Mouse (Mus musculus) c-Kit-positive CD71-positive TER-119-positive erythroid progenitor cells, embryonic 14.5 days (primary cell): ENCODE data around the gene Hlcs.

Experiments
- DNase-seq: peaks from one replicate; pipeline ENCODE4 v3.0.0-alpha.2; 2013; ENCODE audit warnings: low spot score

Hlcs gene

DNA sequence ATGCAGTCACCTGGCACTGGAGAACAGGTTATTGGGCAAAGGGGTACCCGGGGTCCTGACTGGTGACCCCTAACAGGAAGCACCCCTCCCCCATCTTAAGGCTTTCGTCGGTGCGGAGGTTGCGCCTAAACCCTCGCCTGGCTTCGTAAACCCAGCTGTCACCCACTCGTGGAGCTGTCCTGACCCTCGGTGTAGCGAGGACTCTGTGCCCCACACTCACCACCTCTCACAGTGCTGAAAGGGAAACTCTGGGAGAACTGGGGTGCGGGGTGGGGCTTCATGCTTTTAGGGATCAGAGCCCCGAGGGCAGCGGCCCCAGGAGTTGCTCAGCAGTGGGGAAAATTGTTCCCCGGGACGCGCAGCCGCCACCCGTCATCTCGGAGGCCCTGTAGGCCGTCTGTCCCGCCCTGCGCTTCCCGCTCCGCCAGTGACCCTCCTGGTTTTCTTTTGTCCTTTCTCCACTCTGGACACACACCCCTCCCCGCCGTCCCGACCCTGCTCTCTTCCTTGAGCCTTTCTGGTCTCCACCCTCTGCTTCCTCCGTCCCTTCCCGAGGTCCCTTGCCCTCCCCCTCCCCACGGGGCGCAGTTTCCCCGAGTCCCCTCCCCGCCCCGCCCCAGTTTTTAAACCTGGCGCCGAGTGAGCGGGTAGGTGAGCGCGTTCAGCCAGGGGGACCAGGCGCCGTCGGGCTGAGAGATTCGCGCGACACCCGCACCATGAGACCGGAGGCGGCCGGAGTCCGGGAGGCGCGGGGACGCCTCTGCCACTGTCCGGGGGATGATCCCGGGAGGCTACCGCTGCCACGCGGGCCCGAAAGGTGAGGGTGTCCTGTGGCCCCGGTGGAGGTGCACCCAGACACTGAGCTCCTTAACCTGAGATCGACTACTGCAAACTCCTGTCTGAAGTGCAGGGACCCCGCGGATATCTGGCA, 14.7 kb upstream of the Hlcs start, which contains the start of gene Ripply3:
Ripply3 (plus strand) TSS at position 640 of the 931 bp plus-strand sequence.
- DNase-seq: no peak

DNA sequence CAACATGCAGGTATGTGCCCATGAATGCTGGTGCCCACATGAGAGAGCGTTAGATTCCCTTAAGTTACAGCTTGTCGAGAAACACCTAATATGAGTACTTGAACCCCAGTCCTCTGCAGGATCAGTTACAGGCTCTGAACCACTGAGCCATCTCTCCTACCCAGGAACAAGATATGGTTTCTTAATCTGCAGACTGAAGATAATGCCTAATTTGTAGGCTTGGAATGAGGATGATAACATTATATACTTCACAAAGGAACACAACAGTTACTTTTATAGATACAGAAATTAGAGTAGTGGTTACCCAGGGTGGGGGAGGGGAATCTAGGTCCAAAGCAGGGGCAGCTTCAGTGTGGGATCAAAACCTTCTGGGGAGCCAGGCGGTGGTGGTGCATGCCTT, 12.6 kb upstream of the Hlcs start:
- no peak for DNase-seq

DNA sequence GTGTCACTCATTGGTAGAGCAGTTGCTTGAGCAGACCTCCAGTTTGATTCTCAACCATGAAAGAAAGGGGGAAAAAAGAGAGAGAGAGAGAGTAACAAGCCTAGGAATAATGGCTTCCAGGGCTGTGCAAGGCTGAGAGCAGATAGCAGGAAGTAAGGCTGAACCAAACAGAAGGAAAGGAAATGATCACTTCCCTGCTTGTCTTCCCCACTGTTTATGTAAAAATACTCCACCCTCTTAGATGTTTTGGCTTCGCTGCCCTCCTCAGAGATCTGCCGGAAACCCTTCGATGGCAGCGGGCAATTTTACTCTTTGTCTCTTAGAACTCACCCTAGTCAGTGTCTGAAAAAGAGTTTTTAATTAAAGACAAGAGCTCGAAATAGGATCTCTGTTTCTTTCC, 10.3 kb upstream of the Hlcs start:
- DNase-seq: no peak

DNA sequence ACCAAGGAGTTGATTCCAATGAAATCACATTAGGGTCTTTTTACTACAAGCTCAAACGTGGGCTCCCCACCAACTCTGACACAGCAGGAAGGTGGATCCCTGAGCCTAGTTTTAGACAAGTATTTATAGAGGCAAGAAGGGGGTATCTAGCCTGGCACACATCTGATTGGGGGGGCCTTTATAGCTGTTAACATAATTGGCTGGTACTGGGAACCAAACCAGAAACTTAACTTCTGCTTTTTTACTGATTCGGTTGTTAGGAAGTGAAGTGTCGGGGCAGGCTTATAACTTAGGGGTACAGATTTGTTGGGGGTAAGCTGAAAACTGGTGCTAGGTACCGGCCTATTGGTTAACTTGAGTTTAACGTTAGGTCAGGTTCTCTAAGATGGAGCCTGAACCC, 6.9 kb upstream of the Hlcs start:
- DNase-seq: no peak

DNA sequence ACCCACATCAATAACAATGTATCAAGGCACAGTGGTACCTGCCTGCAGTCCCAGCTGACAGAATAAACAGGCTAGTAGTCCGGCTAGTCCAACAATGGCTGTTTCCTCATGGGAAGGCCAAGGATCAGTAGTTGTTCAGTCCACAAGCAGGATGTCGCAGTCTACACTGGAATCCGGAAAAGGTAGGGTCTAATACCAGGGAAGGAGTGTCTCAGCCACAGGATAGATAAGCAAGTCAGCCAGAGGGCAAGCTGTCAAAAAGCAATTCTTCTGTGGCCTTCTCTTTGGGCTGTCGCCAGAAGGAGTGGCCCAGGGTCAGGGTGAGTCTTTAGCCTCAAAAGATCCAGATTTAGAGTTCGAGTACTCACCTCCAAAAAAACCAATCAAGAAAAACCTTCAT, 4.4 kb upstream of the Hlcs start:
- no peak for DNase-seq

DNA sequence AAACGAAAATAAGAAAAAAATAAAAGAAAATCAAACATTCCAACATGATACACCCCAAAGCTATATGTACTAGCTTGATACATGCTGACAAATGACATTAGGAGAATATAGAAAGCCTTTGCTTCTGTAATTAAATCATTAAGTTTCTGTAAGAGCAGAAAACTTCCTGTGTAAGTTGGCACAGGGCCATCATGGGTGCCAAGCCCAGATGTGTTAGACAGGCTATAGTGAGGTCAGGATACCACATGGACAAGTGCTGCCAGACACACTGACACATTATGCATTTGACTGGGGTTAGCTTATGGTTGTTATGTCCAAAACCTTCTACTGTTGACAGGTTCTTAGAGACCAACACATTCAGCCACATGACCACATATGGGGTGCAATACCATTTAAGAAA, 1.8 kb upstream of the Hlcs start:
- no peak for DNase-seq

DNA sequence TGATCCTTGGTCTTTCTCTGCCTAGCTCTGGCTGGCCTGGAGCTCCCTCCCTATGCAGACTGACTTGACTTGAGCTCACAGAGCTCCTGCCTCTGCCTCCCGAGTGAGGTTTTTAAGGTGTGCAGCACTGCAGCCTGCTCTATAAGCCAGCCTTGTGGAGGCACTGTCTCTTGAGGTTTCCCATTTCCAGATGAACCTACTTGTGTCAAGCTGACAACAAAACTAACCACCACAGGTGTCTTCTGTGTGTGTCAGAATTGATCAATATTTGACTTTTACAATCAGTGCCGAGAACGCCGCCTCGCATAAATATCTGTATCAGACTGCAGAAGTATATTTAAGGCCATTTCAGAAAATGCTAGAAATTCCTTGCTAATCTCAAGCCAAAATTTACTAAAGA, 1.3 kb upstream of the Hlcs start:
- no peak for DNase-seq

DNA sequence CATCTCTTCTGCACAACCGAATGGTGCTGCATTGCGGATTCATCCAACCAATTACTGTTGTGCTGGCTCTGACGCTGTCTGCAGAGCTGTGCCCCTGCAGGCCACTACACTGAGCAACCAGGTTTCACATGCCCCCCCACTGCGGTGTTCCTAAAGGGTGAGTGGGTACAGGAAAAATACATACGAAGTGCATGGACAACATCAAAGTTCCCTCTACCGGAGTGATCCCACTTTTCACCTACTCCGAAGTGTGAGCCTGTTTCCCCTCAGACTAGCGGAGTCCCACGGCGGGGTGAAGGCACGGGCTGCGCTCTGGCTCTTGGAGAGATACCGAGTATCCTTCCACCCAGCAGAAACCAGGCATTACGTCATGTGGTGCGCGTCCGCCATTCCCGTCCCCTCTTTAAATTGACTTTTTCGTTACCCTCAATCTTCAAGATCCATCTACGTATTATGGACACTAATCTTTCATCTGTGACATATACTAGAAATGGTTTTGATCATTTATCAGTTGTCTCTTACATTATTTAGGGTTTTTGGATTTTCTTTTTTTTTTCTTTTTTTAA, 625 bp downstream of the Hlcs start:
- peak; percentile 86 for DNase-seq

DNA sequence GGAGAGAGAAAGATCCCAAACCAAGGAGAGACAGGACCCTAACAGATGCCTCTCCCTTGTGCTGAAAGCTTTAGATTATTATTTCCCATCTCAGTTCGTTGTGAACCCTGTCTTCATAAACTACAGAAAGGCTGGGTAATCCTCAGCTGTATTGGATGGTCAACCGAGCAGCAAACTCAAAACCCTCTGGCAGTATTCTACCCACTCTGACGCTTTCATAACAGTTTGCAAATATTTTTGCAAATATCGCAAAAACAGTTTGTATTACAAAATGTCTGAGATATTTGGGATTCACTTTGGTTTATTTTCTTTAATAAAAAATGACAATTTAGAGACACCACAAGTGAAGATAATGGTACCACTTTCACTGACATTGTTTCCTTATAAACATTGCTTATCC, 1.4 kb downstream of the Hlcs start:
- no peak for DNase-seq

DNA sequence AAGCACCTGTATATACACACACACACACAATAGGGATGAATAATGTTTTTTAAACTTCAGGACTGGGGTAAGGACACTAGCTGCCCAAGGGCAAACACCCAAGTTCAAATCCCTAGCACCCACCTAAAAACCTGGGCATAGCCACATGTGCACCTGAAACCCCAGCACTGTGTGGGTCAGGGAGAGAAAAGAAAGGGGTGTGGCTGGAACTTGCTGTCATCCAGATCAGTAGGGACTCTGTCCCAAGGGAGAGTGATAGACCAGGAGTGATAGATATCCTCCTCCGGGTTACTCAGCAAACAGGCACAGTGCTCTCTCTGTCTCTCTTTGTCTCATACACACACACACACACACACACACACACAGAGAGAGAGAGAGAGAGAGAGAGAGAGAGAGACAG, 2.0 kb downstream of the Hlcs start:
- DNase-seq: no peak

DNA sequence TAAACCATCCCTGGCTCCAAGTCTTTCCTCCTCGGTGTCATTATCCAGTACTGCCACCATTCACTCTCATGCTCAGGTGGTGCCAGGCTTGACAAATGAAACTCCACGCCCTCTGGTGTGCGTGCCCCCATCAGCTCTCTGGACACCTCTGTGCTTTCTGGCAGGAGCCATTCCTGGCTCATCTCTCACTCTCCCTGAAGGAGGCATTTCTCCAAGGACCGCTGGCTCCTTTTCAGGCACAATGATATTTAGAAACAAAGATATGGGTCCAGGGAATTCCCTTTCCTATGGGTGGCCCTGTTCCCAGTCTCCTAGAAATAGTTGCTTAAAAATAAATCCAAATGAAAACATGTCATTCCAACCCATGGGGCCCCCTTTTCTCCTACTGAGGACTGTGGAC, 4.3 kb downstream of the Hlcs start:
- no peak for DNase-seq

DNA sequence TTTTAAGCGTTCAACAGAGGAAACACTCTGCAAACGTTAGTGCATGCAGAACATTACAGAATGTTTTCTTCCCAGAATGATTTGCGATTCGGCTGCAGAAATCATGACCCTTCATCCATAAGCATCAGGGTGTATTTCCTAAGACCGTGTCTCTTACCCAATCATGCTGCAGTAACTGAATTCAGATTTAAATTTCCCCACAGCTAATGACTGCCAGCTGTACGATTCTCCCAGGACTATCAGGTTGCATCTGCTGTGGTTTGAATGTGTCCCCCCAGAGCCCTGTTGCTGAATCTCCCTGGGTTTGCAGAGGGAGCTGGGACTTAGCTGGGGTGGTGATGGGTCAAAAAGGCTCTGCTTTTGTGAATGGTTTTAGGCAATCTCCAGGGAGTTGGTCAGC, 5.4 kb downstream of the Hlcs start:
- DNase-seq: no peak

DNA sequence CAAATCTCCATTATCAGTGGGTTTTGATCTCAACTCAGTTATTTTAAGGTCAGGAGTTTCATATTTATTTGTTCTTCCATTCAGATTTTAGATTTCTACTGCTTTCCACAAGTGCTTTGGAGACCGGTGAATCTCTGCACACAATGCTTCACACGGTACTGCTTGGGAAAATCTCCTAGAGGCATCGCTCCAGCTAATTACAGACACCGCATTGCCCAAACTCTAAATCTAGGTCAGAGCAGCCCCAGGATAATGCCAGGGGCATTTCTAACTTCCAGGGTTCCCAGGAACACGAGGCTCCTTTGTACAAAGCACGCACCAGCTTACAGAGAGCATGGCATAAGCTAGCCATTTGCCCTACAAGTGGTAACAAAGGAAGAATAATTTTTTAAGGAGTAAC, 5.8 kb downstream of the Hlcs start:
- DNase-seq: no peak

DNA sequence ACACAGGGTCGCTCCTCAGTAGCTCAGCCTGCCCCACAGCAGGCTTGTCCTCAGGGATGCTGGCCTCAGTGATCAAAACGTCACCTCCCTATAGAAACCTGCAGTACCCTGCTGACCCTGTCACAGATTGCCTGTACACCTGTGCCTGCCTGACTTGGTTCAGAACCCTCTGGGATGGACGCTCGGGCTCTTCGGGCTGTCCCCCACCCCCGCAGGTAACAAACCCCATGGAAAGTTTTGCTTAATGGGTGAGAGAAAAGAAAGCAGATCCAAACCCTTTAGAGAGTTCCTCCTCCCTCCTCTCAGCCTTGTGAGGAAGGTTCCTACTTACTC, 10.2 kb downstream of the Hlcs start:
- no peak for DNase-seq

DNA sequence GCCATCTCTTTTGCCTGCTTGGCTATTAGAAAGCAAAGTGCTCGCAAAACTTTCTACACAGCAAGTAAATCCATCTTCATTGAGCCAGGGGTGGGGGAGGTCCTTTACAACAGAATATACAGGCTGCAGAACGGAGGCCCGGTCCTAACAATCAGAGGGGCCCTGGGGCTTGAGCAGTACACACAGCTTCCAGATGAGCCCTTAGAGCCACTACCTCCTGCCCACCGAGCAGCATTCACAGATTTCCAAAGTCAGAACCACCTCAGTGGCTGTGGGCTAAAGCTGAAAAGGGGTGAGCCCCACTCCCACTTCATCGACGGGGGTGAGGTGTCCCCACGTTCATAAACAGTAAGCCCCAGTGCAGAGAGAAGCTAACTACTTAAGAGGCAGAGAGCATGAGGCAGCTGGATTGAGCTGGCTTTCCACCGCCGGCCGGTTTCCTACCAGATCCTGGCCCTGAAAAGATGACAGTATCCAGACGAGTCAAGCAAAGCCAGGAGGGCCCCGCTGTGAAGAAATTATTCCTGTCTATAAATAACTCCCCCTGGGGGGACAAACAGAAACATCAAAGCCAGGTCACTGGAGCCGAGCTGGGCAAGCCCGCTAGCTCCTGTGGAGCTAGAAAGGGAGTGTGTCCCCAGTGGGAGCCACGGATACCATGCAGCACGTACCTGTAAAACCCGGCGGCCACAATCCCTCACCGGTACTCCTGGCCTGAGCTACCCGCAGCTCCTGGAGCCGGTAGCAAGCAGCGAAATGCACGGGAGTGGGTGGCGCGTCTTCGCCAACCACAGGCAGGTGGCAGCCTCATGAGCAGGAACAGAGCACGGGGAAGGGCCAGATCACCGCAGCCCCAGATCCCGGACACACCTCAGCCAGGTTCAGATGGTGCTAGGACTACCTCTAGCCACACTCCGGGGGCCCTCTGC, 10.8 kb downstream of the Hlcs start:
- DNase-seq: no peak

DNA sequence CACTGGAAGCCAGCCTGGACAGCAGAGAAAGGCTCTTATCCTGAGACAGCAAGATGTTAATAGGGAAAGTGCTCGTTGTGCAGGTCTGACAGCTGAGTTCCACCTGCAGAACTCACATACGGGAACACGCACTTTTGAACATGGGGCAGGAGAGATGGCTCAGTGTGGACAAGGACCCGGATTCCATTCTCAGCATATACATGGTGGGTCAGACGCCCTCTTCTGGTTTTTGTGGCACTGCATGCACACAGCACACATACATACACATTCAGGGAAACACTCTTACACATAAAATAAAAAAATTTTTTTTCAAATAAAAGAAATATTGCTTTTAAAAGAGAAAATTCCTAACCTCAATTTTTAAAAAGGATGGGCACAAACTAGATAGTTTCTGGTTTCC, 11.7 kb downstream of the Hlcs start:
- DNase-seq: no peak

DNA sequence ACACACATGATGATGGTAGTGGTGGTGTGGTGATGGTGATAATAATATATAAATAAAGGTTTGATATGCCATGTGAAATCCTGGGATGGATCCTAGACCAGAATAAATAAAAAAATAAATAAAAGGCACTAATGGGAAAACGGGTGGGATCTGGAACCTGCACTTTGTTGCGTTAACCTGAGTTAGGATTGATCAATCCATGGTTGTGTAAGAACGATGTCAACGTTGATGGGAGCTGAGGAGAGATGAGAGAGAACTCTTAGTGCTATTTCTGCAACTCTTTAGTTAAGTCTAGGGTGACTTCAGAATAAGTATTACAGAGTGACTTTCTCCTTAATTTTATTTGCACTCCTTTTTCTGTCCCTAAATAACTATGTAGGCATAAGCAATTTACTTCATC, 12.2 kb downstream of the Hlcs start:
- no peak for DNase-seq

DNA sequence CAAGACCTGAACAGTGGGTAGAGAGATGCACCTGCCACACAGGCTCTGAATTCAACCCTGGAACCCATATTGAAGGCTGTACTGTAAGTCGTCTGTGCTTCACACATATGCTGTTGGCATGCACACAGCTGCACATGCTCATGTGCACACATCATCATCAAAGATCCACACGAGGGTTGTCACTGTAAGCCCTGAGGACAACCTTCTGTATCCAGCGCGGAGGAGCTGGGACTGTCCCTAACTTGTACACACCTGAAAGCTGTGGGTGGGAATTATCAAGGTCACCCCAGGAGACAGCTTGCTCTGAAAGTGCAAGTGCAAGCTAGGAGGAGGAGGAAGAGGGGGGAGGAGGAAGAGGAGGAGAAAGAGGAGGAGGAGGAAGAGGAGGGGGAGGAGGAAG, 14.2 kb downstream of the Hlcs start:
- DNase-seq: no peak

DNA sequence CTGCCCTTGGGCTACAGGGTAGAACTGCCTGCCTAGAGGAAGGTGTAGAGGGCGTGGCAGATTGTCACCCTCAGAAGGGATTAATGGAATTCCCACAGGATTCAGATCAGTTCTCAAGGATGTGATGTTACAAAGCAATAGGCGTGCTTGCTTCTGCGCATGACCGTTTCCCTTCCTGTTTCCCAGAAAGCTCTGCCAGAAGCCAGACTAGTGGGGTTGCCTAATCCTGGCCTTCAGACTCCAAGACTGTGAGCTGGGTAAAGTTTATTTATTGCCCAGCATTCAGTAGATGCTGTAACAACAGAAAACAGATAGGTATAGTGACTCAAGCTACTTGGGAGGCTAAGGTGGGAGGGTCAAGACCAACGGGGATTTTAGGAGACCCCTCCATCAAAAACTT, 15.3 kb downstream of the Hlcs start:
- DNase-seq: no peak

DNA sequence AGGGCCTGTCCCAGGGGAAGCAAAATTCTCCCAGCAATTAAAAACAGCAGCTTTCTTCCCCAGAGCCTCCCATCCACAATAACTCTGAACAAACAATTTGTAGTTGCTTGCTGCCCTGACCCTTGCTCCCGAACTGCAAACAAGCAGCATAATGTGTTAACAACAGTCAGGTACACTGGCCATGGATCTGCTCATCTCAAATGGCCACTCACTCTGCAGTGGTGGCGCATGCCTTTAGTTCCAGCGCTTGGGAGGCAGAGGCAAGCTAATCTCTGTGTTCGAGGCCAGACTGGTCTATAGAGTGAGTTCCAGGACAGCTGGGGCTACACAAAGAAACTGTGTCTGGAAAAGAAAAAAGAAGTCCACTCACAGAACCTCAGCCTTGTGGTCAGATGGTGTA, 22.2 kb downstream of the Hlcs start:
- DNase-seq: no peak

DNA sequence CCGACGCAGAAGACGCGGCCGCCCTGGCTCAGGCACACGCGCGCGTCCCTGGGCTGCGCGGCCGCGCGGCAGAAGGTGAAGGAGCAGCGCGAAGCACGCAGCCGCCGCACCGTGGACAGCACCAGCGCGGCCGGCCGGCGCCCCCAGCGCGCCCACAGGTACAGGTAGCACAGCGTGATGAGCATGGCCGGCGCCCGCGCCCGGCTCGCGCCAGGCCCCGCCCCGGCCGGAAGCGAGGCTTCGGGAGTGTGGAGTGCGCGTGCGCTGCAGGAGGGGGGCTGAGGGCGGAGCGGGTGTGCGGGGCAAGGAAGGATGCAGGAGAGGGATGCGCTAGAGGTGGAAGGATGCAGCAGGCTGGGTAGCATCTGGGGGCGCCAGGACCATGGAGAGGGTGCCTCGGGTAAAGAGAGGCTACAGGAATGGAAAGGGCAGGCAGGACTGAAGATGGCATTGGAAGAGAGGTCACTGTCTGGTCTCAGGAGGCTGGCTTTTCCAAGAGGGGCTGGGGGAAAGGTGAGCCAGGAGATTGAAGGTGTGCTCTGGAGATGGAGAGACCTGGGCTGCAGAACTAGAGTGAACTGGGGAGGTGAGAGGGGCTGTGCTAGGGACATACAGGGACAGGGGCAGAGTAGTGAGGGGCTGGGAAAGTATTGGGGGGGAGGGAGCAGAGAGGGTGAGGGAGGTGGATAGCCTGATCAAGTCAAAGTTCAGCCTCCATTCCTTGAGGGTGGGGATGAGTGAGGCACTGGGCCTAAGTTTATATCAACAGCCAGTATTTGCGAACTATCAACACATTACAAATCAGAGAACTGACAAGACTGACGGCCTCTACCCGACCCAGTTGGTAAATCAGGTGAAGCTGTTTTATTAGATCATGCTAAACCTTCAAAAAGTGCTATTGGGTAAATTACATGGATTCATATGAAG, 23.0 kb downstream of the Hlcs start:
- DNase-seq: peak; percentile 47
